Mouse (Mus musculus): Measurements from ENCODE around the gene Dbx2.

DNA sequence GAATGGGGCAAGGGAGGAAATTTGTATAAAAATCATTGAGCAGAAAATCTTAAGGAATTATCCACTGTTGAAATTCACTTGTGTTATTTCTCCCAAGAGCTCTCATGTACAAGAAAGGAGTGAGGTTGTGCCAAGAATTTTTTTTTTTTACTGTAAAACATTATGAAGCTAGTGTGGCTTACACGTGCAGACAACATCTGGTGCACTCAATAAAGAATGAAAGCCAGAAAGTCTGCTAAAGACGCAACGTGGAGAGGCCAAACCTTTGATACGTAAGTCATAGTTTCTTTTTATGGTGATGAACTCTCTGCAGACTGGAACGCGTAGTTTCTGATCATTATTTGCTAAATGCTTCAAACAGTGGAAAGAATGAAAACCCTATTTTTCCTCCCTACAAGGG is 54.6 kb downstream of the Dbx2 start:
- TF ChIP-seq EP300 (IDR thresholded peaks at IDR 0.05; ENCODE audit: low read depth in 1 of 2, low read length in 2 of 2): no peak
- no peak for TF ChIP-seq TAL1 (IDR thresholded peaks at IDR 0.05; ENCODE audit: low read length)
- TF ChIP-seq POLR2A (IDR thresholded peaks at IDR 0.05; ENCODE audit: control insufficient read depth in 1 of 2, insufficient read depth in 1 of 2, low read depth in 1 of 2, low read length in 2 of 2, poor library complexity in 1 of 2): no peak
- no peak for TF ChIP-seq CTCF (IDR thresholded peaks at IDR 0.05 in 2 of 3, conservative IDR thresholded peaks at IDR 0.05 in 1 of 3; ENCODE audit: control insufficient read depth in 1 of 3, insufficient read depth in 1 of 3, low read depth in 2 of 3, low read length in 3 of 3, poor library complexity in 1 of 3, severe bottlenecking in 1 of 3)
- no peak for TF ChIP-seq RAD21 (IDR thresholded peaks at IDR 0.05; ENCODE audit: low read depth, low read length)
- TF ChIP-seq JUND (IDR thresholded peaks at IDR 0.05; ENCODE audit: low read depth, low read length): no peak
- no peak for TF ChIP-seq MYC (IDR thresholded peaks at IDR 0.05; ENCODE audit: low read depth, low read length)
- TF ChIP-seq MYB (IDR thresholded peaks at IDR 0.05; ENCODE audit: low read depth, low read length): no peak
- TF ChIP-seq HCFC1 (IDR thresholded peaks at IDR 0.05; ENCODE audit: low read depth, low read length): no peak
- TF ChIP-seq POLR2AphosphoS2 (IDR thresholded peaks at IDR 0.05; ENCODE audit: low read length): no peak

All from MEL (cell line).